Mouse (Mus musculus) lung, adult 18-20 months (tissue): ENCODE measurements around the gene Plekhm1.
"Not testable (repeated sequence)": the region's sequence is repeated elsewhere in the genome, so short reads cannot be mapped to it uniquely, and the experiment has no call there.

ENCODE experiments used
- DNase-seq, 2 experiments: peaks; one replicate each; pipeline ENCODE4 v3.0.0; 2022; ENCODE audit warnings: mixed read lengths in 2 of 2

Plekhm1 gene

GRCm38 (mm10) chr11:103411981-103412949 is at the start of gene Plekhm1:
Plekhm1 (minus strand) TSS chr11:103412687.
- DNase-seq = peak; percentile 96 to 97

- not testable (repeated sequence) for DNase-seq
These were observed 38.6 kb upstream of the Plekhm1 start for GRCm38 (mm10) chr11:103451105-103451504.

- DNase-seq = not testable (repeated sequence)
These were observed 37.2 kb upstream of the Plekhm1 start for GRCm38 (mm10) chr11:103449721-103450120.

- DNase-seq = peak; percentile 21 to 37
These were observed 31.2 kb upstream of the Plekhm1 start for GRCm38 (mm10) chr11:103443678-103444077.

- no peak for DNase-seq
These were observed 23.8 kb upstream of the Plekhm1 start for GRCm38 (mm10) chr11:103436282-103436681.

- no peak for DNase-seq
These were observed 12.5 kb upstream of the Plekhm1 start for GRCm38 (mm10) chr11:103425031-103425430.

GRCm38 (mm10) chr11:103419667-103420066 is 7.2 kb upstream of the Plekhm1 start:
- DNase-seq = no peak

GRCm38 (mm10) chr11:103419226-103419625 is 6.7 kb upstream of the Plekhm1 start:
- DNase-seq = peak; percentile 16 to 19

- DNase-seq = no peak
These were observed 1.0 kb upstream of the Plekhm1 start for GRCm38 (mm10) chr11:103413516-103413915.

- DNase-seq = peak; percentile 71
These were observed 500 bp upstream of the Plekhm1 start for GRCm38 (mm10) chr11:103412950-103413423.

GRCm38 (mm10) chr11:103411301-103411700 is 1.2 kb downstream of the Plekhm1 start:
- DNase-seq = no peak

- no peak for DNase-seq
These were observed 3.6 kb downstream of the Plekhm1 start for GRCm38 (mm10) chr11:103408880-103409279.

GRCm38 (mm10) chr11:103407136-103407535 is 5.4 kb downstream of the Plekhm1 start:
- DNase-seq = not testable (repeated sequence)

- peak; percentile 73 to 79 for DNase-seq
These were observed 5.9 kb downstream of the Plekhm1 start for GRCm38 (mm10) chr11:103406551-103406950.

- DNase-seq = no peak
These were observed 6.7 kb downstream of the Plekhm1 start for GRCm38 (mm10) chr11:103405814-103406213.

- no peak for DNase-seq
These were observed 7.9 kb downstream of the Plekhm1 start for GRCm38 (mm10) chr11:103404618-103405017.

- peak; percentile 42 to 50 for DNase-seq
These were observed 8.7 kb downstream of the Plekhm1 start for GRCm38 (mm10) chr11:103403776-103404175.

GRCm38 (mm10) chr11:103402738-103403137 is 9.7 kb downstream of the Plekhm1 start:
- no peak for DNase-seq

GRCm38 (mm10) chr11:103402198-103402597 is 10.3 kb downstream of the Plekhm1 start:
- peak; percentile 75 to 82 for DNase-seq

GRCm38 (mm10) chr11:103399986-103400385 is 12.5 kb downstream of the Plekhm1 start:
- DNase-seq = peak; percentile 54 to 71

- peak; percentile 38 to 50 for DNase-seq
These were observed 13.4 kb downstream of the Plekhm1 start for GRCm38 (mm10) chr11:103399050-103399449.

- no peak for DNase-seq
These were observed 15.8 kb downstream of the Plekhm1 start for GRCm38 (mm10) chr11:103396682-103397081.

- DNase-seq = no peak
These were observed 16.3 kb downstream of the Plekhm1 start for GRCm38 (mm10) chr11:103396236-103396635.

- DNase-seq = no peak
These were observed 17.9 kb downstream of the Plekhm1 start for GRCm38 (mm10) chr11:103394604-103395003.
